Mouse (Mus musculus) frontal cortex, postnatal 25 days (tissue): ENCODE measurements around the gene Slc9b2.

Experiments used
- DNase-seq, 2 experiments: peaks; one replicate each; pipeline ENCODE4 v3.0.0; 2022; ENCODE audit warnings: low spot score in 2 of 2

Slc9b2 gene

DNA sequence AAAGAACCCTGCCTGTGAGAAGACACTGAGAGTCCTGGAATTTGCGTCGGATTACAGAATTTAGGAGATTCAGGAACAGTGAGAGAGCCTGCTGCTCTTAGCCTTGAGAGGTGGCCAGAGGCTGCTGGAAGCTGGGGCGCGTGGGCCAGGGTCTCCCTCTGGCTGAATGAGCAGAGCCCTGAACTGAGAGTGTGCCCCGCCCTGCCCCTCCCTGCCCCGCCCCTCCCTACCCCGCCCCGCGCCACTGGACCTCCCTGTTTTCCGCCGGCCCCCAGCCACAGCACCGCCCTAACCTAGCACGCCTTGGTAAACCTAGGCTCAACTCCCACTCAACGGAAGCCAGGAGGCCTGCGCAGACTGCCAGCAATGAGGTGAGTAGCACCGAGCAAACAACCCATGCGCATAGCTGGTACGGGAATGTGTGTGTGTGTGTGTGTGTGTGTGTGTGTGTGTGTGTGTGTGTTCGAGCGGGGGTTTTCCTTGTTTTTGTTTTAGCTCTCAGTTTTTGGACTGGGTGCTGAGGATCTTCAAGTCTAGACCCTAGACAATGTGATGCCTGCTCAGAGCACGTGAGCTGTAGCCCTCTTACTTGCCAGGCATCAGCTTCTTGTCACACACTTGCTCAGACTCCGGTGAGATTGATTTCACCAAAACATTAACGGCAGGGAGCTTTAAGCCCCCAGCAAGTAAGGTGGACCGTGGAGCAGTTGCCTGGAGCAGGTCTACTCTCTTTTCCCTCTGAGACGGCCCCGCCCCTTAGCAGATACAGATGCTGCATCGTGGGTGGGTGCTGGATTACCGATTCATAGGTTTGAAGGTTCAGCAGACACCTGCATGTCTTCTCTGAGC lies at the start of gene Slc9b2:
TSS of gene Slc9b2 (plus strand) at position 290 of the 849 bp plus-strand sequence.
- no peak for DNase-seq

DNA sequence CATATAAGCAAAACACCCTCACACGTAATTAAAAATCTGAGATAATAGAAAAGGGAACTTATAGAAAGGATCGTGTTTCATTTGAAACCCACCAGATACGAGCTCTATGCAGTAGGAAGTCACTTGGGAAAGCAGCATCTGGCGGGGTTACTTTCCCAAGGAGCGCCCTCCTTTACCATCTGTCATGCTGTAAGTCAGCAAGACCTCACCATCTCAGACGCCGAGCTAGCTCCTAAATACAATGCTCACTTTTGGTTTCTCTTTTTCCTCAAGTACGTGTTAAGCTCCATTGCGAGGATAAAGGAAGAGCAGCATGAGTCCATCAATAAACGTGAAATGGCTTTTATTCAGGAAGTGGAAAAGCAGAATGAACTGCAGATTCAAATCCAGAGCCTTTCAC lies 48.6 kb upstream of the Slc9b2 start:
- no peak for DNase-seq

DNA sequence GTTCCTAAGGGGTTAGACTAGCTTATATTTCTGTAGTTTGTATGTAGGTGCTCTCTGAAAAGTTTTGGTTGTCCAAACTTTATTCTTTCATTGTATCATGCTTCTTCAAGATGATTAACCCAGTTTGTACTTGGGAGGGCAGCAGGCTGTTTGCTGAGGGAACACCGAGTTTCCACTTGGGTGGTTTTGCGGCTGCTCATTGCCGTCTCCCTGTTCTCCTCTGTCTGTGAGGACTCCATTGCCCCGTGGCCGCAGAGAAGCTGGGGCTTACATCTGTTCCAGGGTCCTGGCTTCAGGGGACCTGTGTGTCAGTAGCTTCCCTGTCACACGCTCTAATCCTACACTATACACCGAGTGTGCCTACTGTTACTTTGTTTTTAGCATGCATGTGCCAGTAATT lies 47.3 kb upstream of the Slc9b2 start:
- DNase-seq, result no peak

DNA sequence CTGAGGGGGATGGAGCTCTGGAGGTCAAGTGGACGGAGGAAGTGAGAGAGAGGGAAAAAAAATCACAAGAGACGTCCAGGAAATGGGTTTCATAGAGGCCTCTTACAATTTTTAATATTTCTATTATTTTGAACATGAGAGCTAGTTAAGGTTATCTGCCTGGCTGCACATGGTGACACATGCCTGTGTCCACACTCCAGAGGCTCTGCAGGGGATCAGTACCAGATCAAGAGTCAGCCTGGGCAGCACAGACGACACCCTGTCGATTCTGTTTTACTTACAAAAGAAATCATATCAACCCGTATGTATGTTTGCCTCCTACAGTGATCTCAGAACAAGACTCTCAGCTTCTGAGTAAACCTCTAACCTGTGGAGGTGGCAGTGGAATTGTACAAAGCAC lies 38.9 kb upstream of the Slc9b2 start:
- no peak for DNase-seq

DNA sequence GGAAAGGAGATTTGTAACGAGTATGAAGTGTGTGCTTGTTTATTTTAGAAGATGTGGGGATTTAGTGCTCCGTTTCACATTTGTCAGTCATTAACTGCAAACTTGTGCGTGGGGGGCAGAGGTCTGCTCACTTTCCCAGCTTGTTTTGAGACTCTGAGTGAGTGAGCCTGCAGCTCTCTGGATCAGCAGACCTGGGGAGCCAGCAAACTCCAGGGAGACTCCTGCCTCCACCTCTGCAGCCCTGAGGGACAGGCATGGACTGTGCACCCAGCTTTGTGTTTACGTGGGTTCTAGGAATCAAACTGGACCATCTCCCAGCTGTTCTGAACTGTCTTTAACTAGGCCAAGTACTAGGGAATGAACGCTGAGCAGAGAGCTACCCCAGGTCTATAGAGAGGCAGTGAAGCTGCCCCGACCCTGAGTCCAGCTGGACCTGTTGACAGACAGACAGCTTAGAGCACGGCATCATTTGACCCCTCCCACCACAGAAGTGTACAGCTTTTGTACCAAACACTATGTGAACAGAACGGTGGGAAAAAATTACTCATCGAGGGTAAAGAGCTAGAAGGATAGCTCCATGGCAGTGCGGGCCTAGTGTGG lies 38.0 kb upstream of the Slc9b2 start:
- no peak for DNase-seq

DNA sequence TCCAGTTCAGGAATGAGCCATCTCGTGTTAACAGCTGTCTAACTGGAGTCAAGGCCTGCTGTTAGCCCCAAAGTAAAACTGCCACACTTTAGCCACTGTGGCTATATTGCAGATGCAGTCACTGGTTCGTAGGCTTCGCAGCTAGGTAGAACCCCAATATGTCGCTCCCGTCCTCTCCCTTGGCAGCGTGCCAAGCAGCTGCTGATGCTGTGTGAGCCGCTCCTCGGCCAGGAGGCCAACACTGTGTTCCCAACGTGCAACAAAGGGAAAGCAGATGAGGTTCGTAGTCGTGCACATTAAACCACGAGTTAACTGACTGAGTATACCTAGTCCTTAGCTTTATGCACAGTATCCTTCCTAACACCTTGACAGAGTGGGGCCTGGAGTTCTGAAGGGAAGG lies 34.9 kb upstream of the Slc9b2 start:
- no peak for DNase-seq

DNA sequence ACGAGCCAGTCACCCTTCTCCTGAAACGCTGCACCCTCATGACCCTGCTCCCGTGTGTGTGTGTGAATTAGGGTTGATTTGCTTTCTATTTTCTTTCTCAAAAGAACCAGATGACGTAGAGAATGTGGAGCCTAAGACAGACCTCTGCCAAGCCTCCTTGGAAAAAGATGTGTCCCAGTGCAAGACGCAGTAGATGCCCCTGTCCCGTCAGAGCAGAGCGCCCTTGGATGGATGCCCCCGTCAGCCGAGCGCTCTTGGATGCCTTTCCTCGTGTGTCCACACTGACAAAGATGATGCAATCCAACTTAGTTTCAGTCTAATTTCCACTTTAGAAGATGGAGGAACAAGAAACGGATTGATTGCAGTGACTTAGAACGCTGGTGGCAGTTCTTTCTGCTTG lies 34.5 kb upstream of the Slc9b2 start:
- DNase-seq, result no peak

DNA sequence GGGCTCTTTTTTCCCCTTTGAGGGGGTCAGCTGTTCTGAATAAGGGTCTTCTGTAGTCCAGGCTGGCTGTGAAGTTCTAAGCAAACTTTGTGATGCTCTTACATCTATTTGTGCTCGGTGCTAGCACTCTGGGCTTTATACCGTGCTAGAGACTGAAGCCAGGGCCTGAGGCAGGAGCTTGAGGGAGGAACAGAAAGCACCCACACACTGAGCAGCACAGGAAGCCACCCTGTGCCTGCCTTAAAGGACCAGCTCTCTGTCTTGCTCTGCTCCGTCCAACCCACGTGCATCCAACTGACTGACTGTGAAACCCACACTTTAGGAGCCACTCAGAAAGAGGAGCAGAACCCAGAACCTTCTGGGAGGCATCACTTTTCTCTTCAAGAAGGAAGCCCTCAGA lies 27.3 kb upstream of the Slc9b2 start:
- no peak for DNase-seq

DNA sequence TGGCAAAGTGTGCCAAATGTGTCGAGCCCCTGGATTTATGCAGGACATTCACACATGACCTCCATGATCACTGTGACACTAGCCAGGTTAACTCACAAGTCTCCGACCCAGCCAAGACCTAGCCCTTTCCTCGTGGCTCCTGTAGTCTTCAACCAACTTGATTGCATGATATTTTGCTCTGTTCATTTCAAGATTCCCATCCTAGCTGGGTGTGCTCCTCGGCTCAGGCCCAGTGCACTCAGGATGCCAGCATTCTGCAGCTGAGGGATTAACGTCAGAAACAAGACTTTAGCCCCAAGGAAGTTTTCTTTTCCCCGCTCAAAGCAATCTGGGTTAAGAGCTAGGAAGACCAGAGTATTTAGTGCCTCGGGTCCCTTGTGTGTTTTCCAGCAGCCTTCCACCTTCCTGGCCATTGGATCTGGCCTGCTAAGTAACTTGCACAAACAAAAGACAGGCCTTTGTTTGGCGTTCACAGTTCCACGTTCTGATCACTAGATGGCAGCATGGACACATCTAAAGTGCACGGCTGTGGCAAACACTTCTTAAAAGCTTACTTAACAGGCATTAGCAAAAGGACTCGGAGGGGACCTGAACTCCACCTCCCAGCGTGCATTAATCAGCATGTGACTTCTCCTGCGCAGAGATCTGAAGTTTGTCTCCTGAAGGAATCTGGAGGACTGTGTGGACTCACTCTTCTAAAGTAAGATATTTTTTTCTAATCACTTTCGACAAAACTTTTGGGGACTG lies 26.7 kb upstream of the Slc9b2 start, which contains the start of gene Bdh2:
TSS of gene Bdh2 (plus strand) at position 553 of the 747 bp plus-strand sequence.
- peak; percentile 59 to 66 for DNase-seq

DNA sequence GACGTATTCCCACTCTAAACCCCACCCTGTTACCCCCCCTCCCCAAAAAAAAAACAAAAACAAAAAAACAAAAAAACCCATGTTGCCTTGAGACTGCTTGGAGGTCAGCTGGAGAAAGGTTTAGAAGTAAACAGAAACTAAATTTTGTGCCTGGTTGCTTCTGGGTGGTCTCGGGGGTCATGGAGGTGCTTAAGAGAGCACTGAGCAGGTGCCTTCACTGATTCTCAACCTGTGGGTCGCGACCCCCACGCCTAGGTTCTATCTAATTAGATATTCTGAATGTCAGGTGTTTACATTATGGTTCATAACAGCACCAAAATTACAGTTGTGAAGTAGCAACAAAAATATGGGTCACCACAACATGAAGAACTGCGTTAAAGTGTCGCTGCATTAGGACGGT lies 25.8 kb upstream of the Slc9b2 start:
- no peak for DNase-seq

DNA sequence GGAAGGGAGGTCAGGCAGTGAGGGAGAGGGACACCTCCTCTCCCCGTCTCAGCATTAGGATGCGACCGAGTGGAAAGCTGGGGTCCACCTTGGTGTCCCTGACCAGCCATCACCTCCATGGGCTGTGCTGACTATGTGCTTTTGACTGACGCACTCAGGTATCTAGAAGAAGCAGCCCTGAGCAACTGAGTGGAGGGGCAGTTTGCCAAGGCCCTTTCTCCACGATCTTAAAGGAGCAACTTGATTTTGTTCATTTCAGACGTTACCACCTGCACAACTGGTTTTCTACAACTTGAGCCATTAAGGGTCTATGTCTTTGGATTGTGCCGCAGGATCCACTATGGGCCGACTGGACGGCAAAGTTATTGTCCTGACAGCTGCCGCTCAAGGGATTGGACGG lies 22.2 kb upstream of the Slc9b2 start:
- DNase-seq, result no peak

DNA sequence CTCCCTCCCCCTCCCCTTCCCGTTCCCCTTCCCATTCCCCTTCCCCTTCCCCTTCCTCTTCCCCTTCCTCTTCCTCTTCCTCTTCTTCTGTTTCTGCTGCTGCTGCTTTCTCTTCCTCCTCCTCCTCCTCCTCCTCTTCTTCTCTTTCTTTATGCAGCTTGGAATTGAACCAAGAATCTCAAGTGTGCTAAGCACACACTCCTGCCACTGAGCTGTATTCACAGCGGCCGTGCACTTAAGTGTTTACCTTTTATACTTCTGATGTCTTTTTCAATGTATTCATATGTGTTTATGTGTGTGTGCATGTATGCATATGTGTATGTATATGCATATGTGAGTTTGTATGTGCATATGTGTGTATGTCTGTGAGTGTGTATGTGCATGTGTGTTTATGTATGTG lies 21.7 kb upstream of the Slc9b2 start:
- no peak for DNase-seq

DNA sequence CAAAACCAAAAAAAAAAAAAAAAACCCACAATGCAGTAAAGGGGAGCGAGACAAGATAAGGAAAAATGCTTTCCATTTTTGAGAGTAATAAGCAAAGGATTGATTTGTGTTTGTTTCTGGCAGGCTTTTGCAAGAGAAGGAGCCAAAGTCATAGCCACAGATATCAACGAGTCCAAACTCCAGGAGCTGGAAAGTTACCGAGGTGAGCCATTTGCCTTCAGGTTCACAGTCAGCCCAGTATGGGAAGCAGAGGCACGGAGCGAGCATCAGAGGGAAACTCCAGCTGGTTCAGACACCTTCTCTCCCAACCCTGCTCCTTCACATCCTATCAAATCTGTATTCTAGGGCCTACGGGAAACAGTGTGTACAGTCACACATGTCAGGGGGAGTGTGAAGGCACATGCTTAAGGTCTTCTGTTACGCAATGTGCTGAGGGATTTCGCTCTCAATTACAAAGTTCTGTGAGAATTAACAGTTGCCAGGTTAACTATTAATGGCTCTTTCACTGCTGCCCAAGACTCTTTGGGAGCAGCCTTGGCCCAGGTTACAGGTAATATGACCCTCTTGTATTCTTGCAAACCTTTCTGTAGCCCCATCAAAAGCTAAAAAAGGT lies 19.3 kb upstream of the Slc9b2 start:
- no peak for DNase-seq

DNA sequence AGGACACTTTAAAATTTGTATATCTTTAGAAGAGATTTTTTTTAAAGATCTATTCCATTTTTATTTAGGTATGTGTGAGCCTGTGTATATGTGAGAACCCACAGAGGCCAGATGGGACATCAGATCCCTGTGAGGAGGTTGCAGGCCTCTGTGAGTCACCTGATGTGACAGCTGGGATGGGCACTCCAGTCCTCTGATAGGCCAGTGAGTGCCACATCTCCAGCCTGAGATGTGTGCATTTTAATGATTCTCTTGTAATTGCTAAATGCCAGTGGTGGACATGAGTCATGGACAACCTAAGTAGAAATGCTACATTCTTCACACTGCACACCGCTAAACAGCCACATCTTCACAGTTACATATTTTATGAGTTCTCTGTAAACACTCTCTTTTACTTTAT lies 18.4 kb upstream of the Slc9b2 start:
- DNase-seq, result no peak

DNA sequence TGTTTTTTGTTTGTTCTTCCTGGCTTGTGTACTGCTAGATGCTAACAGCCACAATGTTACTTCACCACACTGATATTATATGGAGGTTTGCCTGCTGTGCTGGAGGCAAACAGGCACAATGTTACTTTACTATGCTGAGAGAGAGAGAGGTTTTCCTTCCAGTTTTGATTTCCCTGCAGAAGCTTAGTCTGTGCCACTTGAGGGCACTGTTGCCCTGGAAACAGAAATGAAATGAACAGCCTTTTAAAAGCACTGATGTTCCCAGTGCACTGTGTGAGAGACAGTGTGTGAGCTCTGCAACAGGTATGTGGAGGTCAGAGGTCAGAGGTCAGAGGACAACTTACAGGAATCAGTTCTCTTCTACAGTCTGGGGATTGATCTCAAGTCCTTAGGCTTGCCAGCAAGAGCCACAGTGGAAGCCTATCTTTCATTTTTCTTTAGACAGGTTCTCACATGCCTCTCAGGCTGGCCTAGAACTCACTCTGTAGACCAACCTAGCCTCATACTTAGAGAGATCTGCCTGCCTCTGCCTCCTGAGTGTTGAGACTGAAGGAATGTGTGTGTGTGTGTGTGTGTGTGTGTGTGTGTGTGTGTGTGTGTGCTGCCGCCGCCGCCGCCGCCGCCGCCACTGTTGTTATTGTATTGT lies 17.1 kb upstream of the Slc9b2 start:
- DNase-seq, result peak in 1 of 2 experiments; percentile 47

DNA sequence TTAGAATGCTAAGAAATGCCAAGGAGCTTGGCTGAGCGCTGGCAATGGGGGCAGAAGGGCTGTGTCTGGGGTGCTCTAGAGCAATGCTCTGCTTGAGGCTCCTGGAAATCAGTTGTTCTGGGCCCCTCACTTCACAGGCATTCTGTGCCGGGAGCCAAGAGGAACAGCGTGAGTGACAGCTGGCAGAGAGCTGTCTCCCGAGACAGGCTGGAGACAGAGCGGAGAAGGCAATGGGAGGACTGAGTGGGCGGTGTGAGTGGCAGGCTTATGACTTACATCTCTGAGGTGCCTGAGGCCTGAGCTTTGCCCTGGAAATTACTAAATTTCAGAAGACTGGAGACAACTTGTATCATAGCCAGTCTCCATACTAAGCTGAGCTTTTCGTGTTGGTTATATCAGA lies 13.8 kb upstream of the Slc9b2 start:
- no peak for DNase-seq

DNA sequence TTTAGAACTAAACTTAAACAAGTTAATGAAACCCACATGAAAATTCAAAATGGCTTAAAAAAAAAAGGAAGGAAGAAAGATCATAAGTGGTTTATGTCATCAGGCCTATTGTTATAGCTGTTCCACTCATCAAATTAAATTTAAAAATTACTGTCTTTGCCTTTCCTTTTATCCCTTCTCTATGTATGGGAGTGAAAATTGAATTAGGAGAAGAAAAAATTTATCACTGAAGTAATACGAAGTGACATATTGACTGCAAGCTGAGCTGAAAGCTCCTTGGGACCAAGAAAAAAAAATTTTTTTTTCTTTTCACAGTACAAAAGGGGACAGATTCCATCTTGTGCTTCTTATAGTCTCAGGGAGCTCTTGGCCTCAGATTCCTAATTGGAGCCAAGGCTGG lies 11.9 kb upstream of the Slc9b2 start:
- no peak for DNase-seq

DNA sequence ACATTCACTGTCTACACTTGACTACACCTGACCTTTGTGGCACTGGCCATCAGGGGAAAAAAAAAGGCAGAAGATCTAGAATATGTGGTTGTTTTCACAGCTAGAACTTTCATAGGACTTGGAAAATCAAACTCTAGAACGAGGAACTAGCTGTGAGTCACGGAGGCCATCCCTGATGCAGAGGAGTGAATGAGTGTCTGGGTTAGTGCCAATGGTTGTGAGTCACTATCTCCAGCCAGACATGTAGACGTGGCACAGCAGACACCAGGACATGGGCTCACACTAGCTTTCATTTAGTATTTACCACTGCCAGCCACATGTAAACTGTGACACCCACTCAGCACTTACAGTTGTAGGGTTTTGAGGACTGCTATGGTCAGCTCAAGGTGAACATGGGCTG lies 8.9 kb upstream of the Slc9b2 start:
- DNase-seq, result no peak

DNA sequence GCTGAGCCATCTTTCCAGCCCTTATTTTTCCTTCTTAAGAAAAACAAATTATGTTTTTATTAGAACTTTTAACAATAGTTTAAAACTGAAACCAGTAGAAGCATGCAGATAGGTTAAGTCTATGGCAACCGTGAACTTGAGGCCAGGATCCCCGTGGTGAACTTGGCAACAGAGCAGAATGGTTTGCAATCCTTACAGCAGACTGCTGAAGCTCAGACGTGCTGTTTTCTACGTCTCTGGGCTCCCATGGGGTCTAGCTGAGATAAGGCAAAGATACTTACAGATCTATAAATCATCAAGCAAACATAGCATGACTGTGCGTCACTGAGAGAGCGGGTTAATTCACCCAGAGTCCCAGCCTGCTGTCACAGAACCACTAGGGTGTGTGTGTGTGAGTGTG lies 7.4 kb upstream of the Slc9b2 start:
- no peak for DNase-seq

DNA sequence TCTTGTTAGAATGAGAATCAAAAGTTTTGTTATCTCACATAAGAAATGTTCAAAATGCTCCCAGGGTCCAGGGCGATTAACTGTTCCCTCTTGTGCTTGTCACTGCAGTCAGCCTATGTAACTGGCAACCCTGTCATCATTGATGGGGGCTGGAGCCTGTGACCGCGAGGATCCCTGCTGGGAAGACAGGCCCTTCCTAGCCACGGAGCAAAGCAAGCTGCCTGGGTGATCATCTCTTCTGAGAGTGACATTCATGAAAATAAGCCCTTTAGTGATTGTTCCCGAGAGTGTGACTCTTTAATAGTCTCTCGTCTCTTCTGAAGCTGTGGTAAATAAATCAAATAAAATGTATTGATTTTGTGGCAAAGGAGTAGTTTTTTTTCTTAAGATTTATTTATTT lies 3.4 kb upstream of the Slc9b2 start:
- no peak for DNase-seq

DNA sequence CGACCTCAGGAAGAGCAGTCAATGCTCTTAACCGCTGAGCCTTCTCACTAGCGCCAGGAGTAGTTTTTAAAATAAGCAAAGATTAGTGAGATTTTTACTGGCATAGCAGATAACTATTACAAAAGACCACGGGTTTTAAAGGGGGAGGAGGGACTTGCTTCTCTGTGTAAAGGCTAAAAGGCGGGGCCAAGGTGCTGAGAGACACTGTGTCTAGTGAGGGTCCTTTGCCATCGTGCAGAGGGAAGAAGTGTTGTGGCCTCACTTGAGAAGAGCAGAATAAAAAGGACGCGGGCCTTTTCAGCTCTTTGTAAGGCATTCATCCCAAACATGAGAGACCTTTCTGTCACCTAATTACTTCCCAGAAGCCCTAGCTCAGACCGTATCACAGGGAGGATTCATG lies 2.9 kb upstream of the Slc9b2 start:
- DNase-seq, result no peak
